Mouse (Mus musculus) olfactory bulb, adult 2 months (tissue): ENCODE data around the gene Ubash3b.

Experiments used
- CTCF ChIP-seq: fragments of 200-500 bp; IDR thresholded peaks from 2 replicates; pipeline ENCODE4 v1.5.1; 2012; ENCODE audit warnings: low read depth, mild to moderate bottlenecking, low read length, moderate library complexity; ENCODE audit not compliant: insufficient read depth
- POLR2A ChIP-seq: fragments of 200-500 bp; IDR thresholded peaks from 2 replicates; pipeline ENCODE4 v1.6.1; 2012; ENCODE audit warnings: mild to moderate bottlenecking, low read depth, low read length, moderate library complexity; ENCODE audit not compliant: insufficient read depth

- TF ChIP-seq CTCF (no peak), POLR2A (no peak)
Measured at GRCm38 (mm10) chr9:41031590-41032489, 129.7 kb downstream of the Ubash3b start.
